Mouse (Mus musculus): Measurements from ENCODE around the gene Rps27l. TPM values are rescaled to one million over a fixed set of nuclear protein-coding genes. Genes with fewer than 3 reads are reported as not detected.
"Not testable (repeated sequence)": the region's sequence is repeated elsewhere in the genome, so short reads cannot be mapped to it uniquely, and the experiment has no call there.

The Rps27l gene
- total RNA-seq (2021), result 10 to 100 TPM; 36.8 to 37.3 TPM

GRCm38 (mm10) chr9:66945647-66946641 lies at the start of gene Rps27l:
Gene Rps27l, plus strand, starts transcription at chr9:66946086.
- intact Hi-C loops (cut with DNase I), result loop anchor here (10.0 kb wide), 1 partner anchor 431 kb away; the partner anchor contains the start of gene Fbxl22

DNA sequence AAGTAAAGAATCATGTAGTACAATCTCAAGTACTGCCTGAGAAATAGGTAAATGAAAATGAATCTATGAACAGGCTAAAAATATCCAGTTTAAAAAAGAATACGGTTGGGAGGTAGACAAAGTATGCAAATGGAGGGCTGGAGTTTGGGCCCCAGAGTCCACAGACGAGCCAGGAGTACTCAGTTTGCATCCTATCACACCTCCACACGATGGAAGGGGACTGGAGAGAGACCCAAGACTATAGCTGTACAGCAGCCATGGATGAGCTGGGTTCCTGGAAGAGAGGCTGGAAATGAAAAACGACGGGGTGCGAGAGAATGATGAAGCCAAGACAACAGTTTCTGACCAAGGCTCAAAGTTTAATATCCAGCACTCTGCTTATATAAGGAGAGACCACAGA lies 48.9 kb upstream of the Rps27l start:
- intact Hi-C loops (cut with DNase I), result no loop called here
- no peak for DNase-seq (ENCODE audit: low spot score in 2 of 2)

More at GRCm38 (mm10) chr9:66945647-66946641, at the start of gene Rps27l:
- DNase-seq (ENCODE audit: low spot score in 2 of 2), result peak; percentile 90 to 92

DNA sequence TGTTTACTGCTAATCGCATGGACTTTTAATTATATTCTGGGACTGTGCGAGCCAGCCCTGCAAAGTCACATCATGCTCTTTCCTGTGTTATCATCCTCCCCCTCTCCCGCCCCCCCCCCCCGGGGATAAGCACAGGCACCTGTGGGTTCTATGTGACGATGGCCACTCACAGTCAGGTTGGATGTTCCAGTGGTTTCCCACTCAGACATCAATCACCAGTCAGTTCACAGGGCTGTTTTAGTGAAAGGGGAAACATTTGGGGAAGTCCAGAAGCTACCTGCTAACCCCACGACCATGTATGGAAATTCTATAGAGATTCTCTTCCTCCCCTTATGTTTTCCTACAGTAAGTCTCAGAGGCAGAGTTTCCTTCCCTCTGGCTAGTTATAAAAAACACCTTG lies 48.0 kb upstream of the Rps27l start:
- intact Hi-C loops (cut with DNase I), result no loop called here
- DNase-seq (ENCODE audit: low spot score in 2 of 2), result no peak

- intact Hi-C loops (cut with DNase I), result no loop called here
- DNase-seq (ENCODE audit: low spot score in 2 of 2), result no peak
These were observed 46.8 kb upstream of the Rps27l start for GRCm38 (mm10) chr9:66899072-66899471.

DNA sequence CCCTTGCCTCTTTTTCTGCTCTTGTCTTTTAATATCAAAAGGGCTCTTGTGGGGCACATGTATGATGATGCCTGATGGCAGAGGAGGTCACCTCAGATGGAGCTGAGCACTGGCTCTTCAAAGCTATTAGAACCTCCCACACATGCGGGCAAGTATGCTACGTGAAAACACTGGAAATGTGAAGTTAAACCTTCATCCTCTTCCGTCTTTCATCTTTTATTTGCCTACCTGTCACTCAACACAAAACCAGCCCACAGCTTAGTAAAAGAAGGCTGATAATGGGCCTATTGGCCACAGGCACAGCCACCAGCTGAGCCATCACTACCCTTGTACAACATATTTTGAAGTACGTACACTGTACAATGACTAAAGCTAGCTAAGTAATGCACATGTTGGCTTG lies 46.4 kb upstream of the Rps27l start:
- intact Hi-C loops (cut with DNase I), result no loop called here
- no peak for DNase-seq (ENCODE audit: low spot score in 2 of 2)

DNA sequence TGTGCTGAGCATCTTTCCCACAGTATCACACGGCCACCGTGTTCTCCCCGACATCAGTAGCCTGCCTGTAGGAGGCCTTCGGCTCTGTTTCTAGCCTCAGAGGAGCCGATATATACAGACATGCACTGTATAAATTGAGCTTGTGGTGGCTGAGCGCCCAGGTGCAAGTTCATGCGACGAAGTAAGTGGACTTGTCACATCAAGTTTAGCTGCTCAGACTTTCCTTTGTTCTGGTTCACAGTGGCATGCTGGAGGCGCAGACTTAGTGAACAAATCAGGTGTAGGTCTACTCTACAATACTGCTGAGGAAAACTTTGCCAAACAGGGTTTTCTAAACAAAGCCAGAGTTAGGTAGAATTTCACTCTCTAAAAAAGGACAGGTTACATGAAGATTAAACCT lies 39.9 kb upstream of the Rps27l start:
- no peak for DNase-seq (ENCODE audit: low spot score in 2 of 2)
- intact Hi-C loops (cut with DNase I), result no loop called here

DNA sequence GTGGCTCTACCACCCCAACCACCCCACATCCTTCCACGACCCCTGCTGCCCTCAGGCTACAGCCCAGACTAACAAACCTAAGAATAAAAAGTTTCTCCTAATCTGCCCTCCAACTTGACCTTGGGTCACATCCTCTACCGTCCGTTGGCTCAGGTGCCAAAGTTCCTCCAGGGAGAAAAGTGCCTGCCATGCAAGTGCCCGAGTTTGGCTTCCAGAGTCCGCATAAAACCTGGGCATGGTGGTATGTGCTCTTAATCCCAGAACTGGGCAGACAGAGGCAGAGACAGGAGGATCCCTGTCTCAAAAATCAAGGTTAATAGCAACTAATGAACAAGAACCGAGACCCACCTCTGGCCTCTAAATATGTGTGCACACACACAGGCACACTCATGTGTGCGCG lies 38.8 kb upstream of the Rps27l start:
- intact Hi-C loops (cut with DNase I), result no loop called here
- no peak for DNase-seq (ENCODE audit: low spot score in 2 of 2)

GRCm38 (mm10) chr9:66907746-66908397 lies 38.0 kb upstream of the Rps27l start:
- DNase-seq (ENCODE audit: low spot score in 2 of 2), result no peak
- intact Hi-C loops (cut with DNase I), result no loop called here

- DNase-seq (ENCODE audit: low spot score in 2 of 2), result no peak
- intact Hi-C loops (cut with DNase I), result no loop called here
These were observed 36.0 kb upstream of the Rps27l start for GRCm38 (mm10) chr9:66909922-66910321.

DNA sequence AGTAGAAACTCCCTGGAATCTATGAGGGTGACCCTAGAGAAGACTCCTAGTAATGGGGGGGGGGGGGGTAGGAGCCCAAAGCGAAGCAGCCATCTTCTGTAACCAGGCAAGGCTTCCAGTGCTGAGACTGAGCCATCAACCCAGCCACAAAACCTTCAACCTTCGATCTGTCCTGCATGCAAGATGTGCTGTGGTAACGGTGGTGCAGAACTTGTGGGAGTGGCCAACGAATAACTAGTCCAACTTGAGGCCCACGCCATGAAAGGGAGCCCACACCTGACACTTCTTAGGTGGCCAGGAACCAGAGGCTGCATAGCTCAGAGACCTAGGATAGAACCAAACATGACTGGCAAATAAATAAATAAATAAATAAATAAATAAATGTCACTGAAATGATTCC lies 35.2 kb upstream of the Rps27l start:
- intact Hi-C loops (cut with DNase I), result no loop called here
- no peak for DNase-seq (ENCODE audit: low spot score in 2 of 2)

DNA sequence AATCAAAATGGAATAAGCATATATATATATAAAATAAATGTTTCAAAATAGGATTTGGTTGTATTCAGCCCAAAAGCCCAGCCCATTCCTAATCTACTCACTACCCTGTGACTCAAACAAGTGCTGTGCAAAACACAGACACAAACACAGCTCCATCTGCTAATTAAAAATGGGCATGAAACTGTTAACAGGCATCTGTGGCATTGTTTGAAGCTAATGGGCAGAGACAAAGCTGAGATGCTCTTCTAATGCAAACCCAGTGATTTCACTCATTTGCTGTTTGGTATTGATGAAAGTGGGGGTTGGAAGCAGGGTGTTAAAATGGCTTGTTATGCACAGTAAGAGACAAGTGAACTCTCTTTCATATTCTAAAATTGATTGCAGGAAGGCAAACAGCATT lies 33.6 kb upstream of the Rps27l start:
- no peak for DNase-seq (ENCODE audit: low spot score in 2 of 2)
- intact Hi-C loops (cut with DNase I), result no loop called here

GRCm38 (mm10) chr9:66913254-66913934 lies 32.5 kb upstream of the Rps27l start:
- DNase-seq (ENCODE audit: low spot score in 2 of 2); intact Hi-C loops (cut with DNase I): not testable (repeated sequence)

- no peak for DNase-seq (ENCODE audit: low spot score in 2 of 2)
- intact Hi-C loops (cut with DNase I), result no loop called here
These were observed 31.3 kb upstream of the Rps27l start for GRCm38 (mm10) chr9:66914540-66914939.

- intact Hi-C loops (cut with DNase I), result no loop called here
These were observed 30.5 kb upstream of the Rps27l start for GRCm38 (mm10) chr9:66915401-66915800.

GRCm38 (mm10) chr9:66915869-66916785 lies 29.8 kb upstream of the Rps27l start:
- intact Hi-C loops (cut with DNase I), result no loop called here
- DNase-seq (ENCODE audit: low spot score in 2 of 2), result no peak

More at GRCm38 (mm10) chr9:66915401-66915800, 30.5 kb upstream of the Rps27l start:
- no peak for DNase-seq (ENCODE audit: low spot score in 2 of 2)

DNA sequence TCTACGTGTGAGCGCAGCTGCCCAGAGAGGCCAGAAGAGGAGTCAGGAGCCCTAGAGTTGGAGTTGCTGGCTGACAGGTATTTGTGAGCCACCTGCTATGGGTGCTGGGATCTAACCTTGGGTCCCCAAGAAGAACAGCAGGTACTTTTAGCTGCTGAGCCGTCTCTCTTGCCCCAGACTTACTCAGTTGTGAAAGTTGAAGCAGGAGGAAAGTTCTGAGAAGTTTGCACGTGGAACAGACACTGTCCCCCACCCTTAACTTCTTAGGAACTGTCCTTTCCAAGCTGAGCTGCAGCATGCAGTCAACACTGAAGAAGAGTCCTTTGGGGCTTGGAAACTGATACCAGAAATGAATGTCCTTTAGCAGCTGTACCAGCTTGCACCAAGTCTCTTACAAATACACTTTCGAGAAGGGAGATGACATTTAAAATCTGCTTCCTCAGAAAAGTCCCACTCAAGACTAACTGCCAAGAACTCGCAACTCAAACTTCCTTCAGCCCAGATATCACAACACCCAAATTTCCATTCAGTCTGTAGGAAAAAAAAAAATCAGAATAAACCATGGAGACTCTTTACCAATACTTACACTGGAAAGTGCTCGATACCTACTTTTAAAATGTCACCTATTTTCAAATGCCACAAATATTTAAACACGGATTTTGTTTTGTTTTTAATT lies 28.5 kb upstream of the Rps27l start:
- intact Hi-C loops (cut with DNase I), result no loop called here
- no peak for DNase-seq (ENCODE audit: low spot score in 2 of 2)

DNA sequence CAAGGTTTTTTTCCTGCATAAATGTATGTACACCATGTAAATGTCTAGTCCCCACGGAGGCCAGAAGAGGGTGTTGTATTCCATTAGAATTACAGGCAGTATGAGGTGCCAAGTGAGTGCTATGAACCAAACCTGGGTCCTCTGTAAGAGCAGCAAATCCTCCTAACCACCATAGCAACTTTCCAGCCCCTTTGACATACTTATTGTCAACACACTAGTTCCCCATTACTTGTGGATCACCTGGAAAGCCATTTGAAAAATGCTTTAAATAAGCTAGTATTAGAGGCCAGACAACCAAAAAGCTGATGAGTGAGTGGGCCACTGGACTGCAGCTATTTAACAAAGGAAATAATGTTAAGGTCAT lies 28.0 kb upstream of the Rps27l start:
- intact Hi-C loops (cut with DNase I), result no loop called here
- peak in 1 of 2 experiments; percentile 1 for DNase-seq (ENCODE audit: low spot score in 2 of 2)

DNA sequence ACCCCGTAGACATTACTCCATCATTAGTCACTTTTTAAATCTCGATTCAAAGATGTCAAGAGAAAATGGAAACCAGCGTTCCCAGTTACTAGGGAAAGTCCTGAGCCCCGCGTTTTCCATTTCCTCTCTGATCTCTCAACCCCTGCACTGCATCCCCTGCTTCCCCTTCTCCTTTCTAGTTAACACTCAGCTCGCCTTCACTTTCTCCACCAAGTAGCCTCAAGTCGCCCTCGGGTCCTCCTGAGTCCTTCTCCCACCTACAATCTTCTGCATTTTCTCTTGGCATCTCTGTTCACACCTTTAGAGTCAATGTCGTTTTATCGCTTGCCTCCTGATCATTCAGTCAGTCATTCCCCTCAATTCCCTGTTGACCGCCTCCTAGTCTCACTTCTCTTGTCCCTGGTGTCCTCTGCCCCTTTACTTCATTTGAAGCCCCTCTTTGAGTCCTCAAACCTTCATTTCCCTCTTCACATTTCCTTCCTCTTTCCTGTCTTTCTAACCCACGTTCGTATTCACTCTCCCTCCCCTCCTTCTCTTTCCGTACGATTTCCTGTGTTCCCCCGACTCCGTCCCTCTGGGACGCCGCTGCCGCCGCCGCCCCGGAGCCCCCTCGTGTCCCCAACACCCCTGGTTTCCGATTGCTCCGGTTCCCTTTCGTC lies 27.1 kb upstream of the Rps27l start:
- DNase-seq (ENCODE audit: low spot score in 2 of 2), result no peak
- intact Hi-C loops (cut with DNase I), result no loop called here

All from left cerebral cortex, postnatal 36 days (tissue).